Mouse (Mus musculus) midbrain, embryonic 15.5 days (tissue): ENCODE measurements around the gene Ecm1. TPM values are rescaled to one million over a fixed set of nuclear protein-coding genes. Genes with fewer than 3 reads are reported as not detected.

ENCODE experiments used
- ATAC-seq: fragments of 200-750 bp; cut with Nextera tagmentation; replicated peaks from 2 replicates; pipeline ENCODE4 v1.8.0; 2017; ENCODE audit warnings: moderate TSS enrichment
- H3K27ac ChIP-seq: fragments of 300-500 bp; sonication (generic); 2 replicates; pipeline ENCODE4 v1.5.1; 2015; ENCODE audit warnings: mild to moderate bottlenecking, inconsistent platforms
- H3K27me3 ChIP-seq: fragments of 300-500 bp; sonication (generic); replicated peaks from 2 replicates; pipeline ENCODE4 v1.6.1; 2015; ENCODE audit warnings: inconsistent platforms
- H3K36me3 ChIP-seq: fragments of 300-500 bp; sonication (generic); replicated peaks from 2 replicates; pipeline ENCODE4 v1.6.1; 2015; ENCODE audit warnings: inconsistent platforms
- H3K4me1 ChIP-seq: fragments of 300-500 bp; sonication (generic); 2 replicates; pipeline ENCODE4 v1.6.1; 2015; ENCODE audit warnings: inconsistent platforms
- H3K4me2 ChIP-seq: fragments of 300-500 bp; sonication (generic); 2 replicates; pipeline ENCODE4 v1.6.1; 2015; ENCODE audit warnings: inconsistent platforms, mild to moderate bottlenecking, moderate library complexity
- H3K4me3 ChIP-seq: fragments of 300-500 bp; sonication (generic); 2 replicates; pipeline ENCODE4 v1.5.1; 2015; ENCODE audit warnings: mild to moderate bottlenecking, inconsistent platforms
- H3K9ac ChIP-seq: fragments of 300-500 bp; sonication (generic); 2 replicates; pipeline ENCODE4 v1.6.1; 2015; ENCODE audit warnings: mild to moderate bottlenecking, inconsistent platforms
- H3K9me3 ChIP-seq: fragments of 300-500 bp; sonication (generic); 2 replicates; pipeline ENCODE4 v1.6.1; 2016; ENCODE audit warnings: inconsistent platforms
- whole genome bisulfite sequencing: fragments of 180-500 bp; shearing (Covaris S2); methylation state at CpG from one replicate; pipeline ENCODE4 v1.1.7; 2015; ENCODE audit warnings: mixed read lengths; 5-methylcytosine and 5-hydroxymethylcytosine counted together
- microRNA-seq: library from miRNA; unstranded; fragments of <30 nt; microRNA quantifications from one replicate; pipeline ENCODE4, GENCODE M21; 2016
- polyA plus RNA-seq: library from polyadenylated mRNA; unstranded; fragments of >200 nt; fragmentation: Nextera tagmentation; extraction: Ambion mirVana; gene quantifications from 2 replicates; pipeline ENCODE4 v1.2.1, GENCODE M21; 2015

Ecm1 gene
- polyA plus RNA-seq, 1 experiment from 2014 or later = 12.3 TPM

GRCm38 (mm10) chr3:95685701-95686100, 53.7 kb downstream of the Ecm1 start:
- H3K36me3 ChIP-seq = no peaks in the 10 kb centered on the region
- H3K4me3 ChIP-seq = no peak overlapping the region
- 89% methylated on average over 2 of the region's 2 CpGs for WGBS
- peaks cover 23% of the 10 kb centered on the region for H3K4me1 ChIP-seq
- no peaks in the 10 kb centered on the region for H3K27me3 ChIP-seq
- no peak overlapping the region for H3K4me2 ChIP-seq
- H3K9me3 ChIP-seq = no peaks in the 10 kb centered on the region
- H3K27ac ChIP-seq = no peak overlapping the region
- H3K9ac ChIP-seq = no peak overlapping the region
- no peak for ATAC-seq

- Histone ChIP-seq H3K27ac (no peak overlapping the region), H3K27me3 (no peaks in the 10 kb centered on the region), H3K9ac (no peak overlapping the region), H3K9me3 (no peaks in the 10 kb centered on the region), H3K36me3 (no peaks in the 10 kb centered on the region), H3K4me3 (no peak overlapping the region), H3K4me1 (peaks cover 24% of the 10 kb centered on the region), H3K4me2 (no peak overlapping the region)
- 87% methylated on average over 4 of the region's 4 CpGs for WGBS
- no peak for ATAC-seq
Observed at GRCm38 (mm10) chr3:95685301-95685700, 54.1 kb downstream of the Ecm1 start.

- Histone ChIP-seq H3K36me3 (no peaks in the 10 kb centered on the region), H3K4me1 (peaks cover 24% of the 10 kb centered on the region), H3K27ac (no peak overlapping the region), H3K4me3 (no peak overlapping the region), H3K9ac (no peak overlapping the region), H3K27me3 (no peaks in the 10 kb centered on the region), H3K9me3 (no peaks in the 10 kb centered on the region), H3K4me2 (no peak overlapping the region)
- no peak for ATAC-seq
- 73% methylated on average over 5 of the region's 8 CpGs for WGBS
Observed at GRCm38 (mm10) chr3:95684846-95685245, 54.5 kb downstream of the Ecm1 start.

Small RNA genes within 50 kb of the gene (microRNA-seq; reads per million reads assigned to microRNA genes)
- not detected for gene Mir7014

Other genes starting within 250 kb of the Ecm1 start
- gene Ctsk, start 240.3 kb downstream of the Ecm1 start, polyA plus RNA-seq = 6.5 and 8.0 TPM in 2 replicates
- 11.1 and 12.9 TPM in 2 replicates for gene Ctss, start 212.8 kb downstream of the Ecm1 start, polyA plus RNA-seq
- gene Hormad1, start 179.9 kb downstream of the Ecm1 start, polyA plus RNA-seq = not detected in 2 replicates
- gene Golph3l, start 150.6 kb downstream of the Ecm1 start, polyA plus RNA-seq = 27.4 and 27.9 TPM in 2 replicates
- gene Ensa, start 114.6 kb downstream of the Ecm1 start, polyA plus RNA-seq = 123 and 133 TPM in 2 replicates
- gene Mcl1, start 80.8 kb downstream of the Ecm1 start, polyA plus RNA-seq = 47.8 and 47.9 TPM in 2 replicates
- 1.0 TPM in 2 replicates for gene Adamtsl4, start 51.7 kb downstream of the Ecm1 start, polyA plus RNA-seq
- 49.2 and 51.1 TPM in 2 replicates for gene Tars2, start 20.6 kb upstream of the Ecm1 start, polyA plus RNA-seq
- 22.8 and 25.2 TPM in 2 replicates for gene Rprd2, start 79.3 kb upstream of the Ecm1 start, polyA plus RNA-seq
- gene Prpf3, start 116.3 kb upstream of the Ecm1 start, polyA plus RNA-seq = 40.0 and 40.6 TPM in 2 replicates
- 252 and 260 TPM in 2 replicates for gene Mrps21, start 131.9 kb upstream of the Ecm1 start, polyA plus RNA-seq
- 5.0 and 5.3 TPM in 2 replicates for gene Ciart, start 142.7 kb upstream of the Ecm1 start, polyA plus RNA-seq
- gene BC028528, start 152.4 kb upstream of the Ecm1 start, polyA plus RNA-seq = 18.8 and 22.2 TPM in 2 replicates
- 34.3 and 36.1 TPM in 2 replicates for gene Aph1a, start 154.4 kb upstream of the Ecm1 start, polyA plus RNA-seq
- gene Car14, start 165.1 kb upstream of the Ecm1 start, polyA plus RNA-seq = 10.6 and 11.1 TPM in 2 replicates
- 116 and 123 TPM in 2 replicates for gene Anp32e, start 189.7 kb upstream of the Ecm1 start, polyA plus RNA-seq